Mouse (Mus musculus) brain, embryonic 14.5 days (tissue): ENCODE measurements around the gene Ptpn11.

ENCODE experiments used
- CTCF ChIP-seq: fragments of 200-500 bp; IDR thresholded peaks from 2 replicates; pipeline ENCODE4 v1.5.1; 2012; ENCODE audit warnings: inconsistent platforms, mild to moderate bottlenecking, moderate library complexity, borderline replicate concordance; ENCODE audit not compliant: insufficient read depth, insufficient read length; ENCODE audit errors: extremely low read depth
- POLR2A ChIP-seq: fragments of 200-500 bp; IDR thresholded peaks from 2 replicates; pipeline ENCODE4 v1.6.1; 2012; ENCODE audit warnings: mild to moderate bottlenecking, inconsistent platforms, borderline replicate concordance; ENCODE audit not compliant: poor library complexity, insufficient read depth, insufficient read length, severe bottlenecking; ENCODE audit errors: extremely low read depth

- TF ChIP-seq CTCF (no peak), POLR2A (no peak)
Measured at GRCm38 (mm10) chr5:121097970-121098369, 93.2 kb downstream of the Ptpn11 start.
